Mouse (Mus musculus) telencephalon, adult 2 months (tissue): ENCODE results near the gene Krr1.
"Not testable (repeated sequence)": the region's sequence is repeated elsewhere in the genome, so short reads cannot be mapped to it uniquely, and the experiment has no call there.

Experiments used
- DNase-seq: peaks from one replicate; pipeline ENCODE4 v3.0.0-alpha.2; 2011; ENCODE audit warnings: low read depth, low spot score

Gene Krr1

GRCm38 (mm10) chr10:111977584-111977983 lies 5.1 kb downstream of the Krr1 start:
- peak; percentile 21 for DNase-seq

- DNase-seq: no peak
These were observed 10.6 kb downstream of the Krr1 start for GRCm38 (mm10) chr10:111983070-111983469.

GRCm38 (mm10) chr10:111986453-111986852 lies 14.0 kb downstream of the Krr1 start:
- no peak for DNase-seq

GRCm38 (mm10) chr10:111995803-111996548 lies 23.5 kb downstream of the Krr1 start:
- DNase-seq: no peak

GRCm38 (mm10) chr10:111996549-111996904 lies 24.1 kb downstream of the Krr1 start:
- no peak for DNase-seq

- DNase-seq: no peak
These were observed 24.5 kb downstream of the Krr1 start for GRCm38 (mm10) chr10:111996911-111997347.

- no peak for DNase-seq
These were observed 25.2 kb downstream of the Krr1 start for GRCm38 (mm10) chr10:111997671-111998070.

- DNase-seq: no peak
These were observed 27.3 kb downstream of the Krr1 start for GRCm38 (mm10) chr10:111999765-112000164.

- no peak for DNase-seq
These were observed 28.1 kb downstream of the Krr1 start for GRCm38 (mm10) chr10:112000568-112000967.

GRCm38 (mm10) chr10:112001350-112001749 lies 28.9 kb downstream of the Krr1 start:
- DNase-seq: no peak

- no peak for DNase-seq
These were observed 29.5 kb downstream of the Krr1 start for GRCm38 (mm10) chr10:112001756-112002520.

- no peak for DNase-seq
These were observed 30.2 kb downstream of the Krr1 start, which contains the start of gene Glipr1 for GRCm38 (mm10) chr10:112002544-112003215. TSS of gene Glipr1 (minus strand) at chr10:112002631.

- not testable (repeated sequence) for DNase-seq
These were observed 37.0 kb downstream of the Krr1 start for GRCm38 (mm10) chr10:112009511-112009910.

- no peak for DNase-seq
These were observed 51.1 kb downstream of the Krr1 start for GRCm38 (mm10) chr10:112023585-112023984.

GRCm38 (mm10) chr10:112028689-112029088 lies 56.2 kb downstream of the Krr1 start:
- DNase-seq: not testable (repeated sequence)
